Mouse (Mus musculus): ENCODE measurements around the gene Serpinb8.

Serpinb8 gene

DNA sequence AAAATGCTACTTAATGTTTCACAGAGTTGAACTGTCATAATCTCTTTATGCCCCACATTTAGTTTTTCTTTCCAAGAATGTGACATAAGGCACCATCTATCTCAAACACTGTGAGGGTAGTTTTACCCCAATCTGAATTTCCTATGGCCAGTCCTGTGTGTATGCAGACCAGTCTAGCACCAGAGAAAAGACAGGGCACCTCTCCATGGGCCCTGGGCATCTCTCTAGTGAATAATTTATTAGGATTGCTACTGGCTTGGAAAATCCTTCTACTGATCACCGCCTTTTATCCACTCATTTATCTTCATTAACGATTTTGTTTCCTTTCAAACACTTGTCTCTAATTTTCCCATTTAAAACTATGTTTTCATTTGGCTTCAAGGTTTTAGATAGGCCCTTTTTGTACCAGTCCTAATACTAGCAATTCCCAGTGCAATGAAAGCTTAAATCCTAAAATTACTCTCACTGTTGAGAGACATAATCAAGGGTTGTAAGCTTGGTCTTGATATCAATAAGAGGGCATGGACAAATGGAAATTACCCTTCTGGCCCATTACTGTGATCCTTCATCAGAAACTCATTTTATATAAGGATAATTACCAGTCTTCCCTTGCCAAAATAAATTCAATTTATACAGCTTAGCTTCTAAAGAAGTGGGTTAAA, 52.8 kb downstream of the Serpinb8 start:
- in situ Hi-C loops (cut with MboI, MseI) = no loop called here

DNA sequence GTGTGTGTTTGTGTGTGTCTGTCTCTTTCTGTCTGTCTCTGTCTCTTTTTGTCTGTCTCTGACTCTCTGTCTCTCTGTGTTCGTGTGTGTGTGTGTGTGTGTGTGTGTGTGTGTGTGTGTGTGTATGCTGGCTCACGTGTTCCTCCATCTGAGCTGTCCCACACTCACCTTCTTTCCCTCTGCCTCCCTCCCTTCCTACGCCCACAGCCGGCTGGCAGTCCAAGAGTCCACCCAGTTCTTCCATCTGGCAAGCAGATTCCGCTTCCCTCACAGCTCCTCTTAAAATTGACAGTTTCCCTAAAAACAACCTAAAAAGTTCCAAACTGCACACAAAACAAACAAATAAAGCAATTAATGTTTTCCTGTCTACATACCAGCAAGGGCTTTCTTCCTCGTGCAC, 55.3 kb downstream of the Serpinb8 start:
- in situ Hi-C loops (cut with MboI, MseI) = no loop called here

DNA sequence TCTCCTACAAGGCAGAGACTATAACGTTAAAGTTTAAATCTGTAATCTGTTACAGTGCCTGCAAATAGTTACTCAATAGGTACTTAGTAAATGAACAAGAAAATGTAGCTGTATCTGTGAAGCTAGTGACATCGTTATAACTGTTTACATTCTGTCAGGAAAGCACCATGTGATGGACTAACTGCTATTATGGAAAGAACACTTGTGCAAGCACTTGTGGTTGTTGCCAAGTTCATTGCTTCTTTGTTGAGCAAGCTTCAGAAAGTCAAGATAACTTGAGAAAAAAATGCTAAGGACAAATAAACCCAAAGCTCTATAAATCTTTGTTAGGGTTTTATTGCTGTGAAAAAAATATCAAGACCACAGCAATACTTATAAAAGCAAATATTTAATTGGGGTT, 67.9 kb downstream of the Serpinb8 start:
- in situ Hi-C loops (cut with MboI, MseI) = no loop called here

All from T-helper 1 cell (primary cell).